Mouse (Mus musculus): Measurements from ENCODE around the gene Cfl1. TPM values are rescaled to one million over a fixed set of nuclear protein-coding genes. Genes with fewer than 3 reads are reported as not detected.
A peak's percentile ranks its signal among the peaks of the same experiment; 100 is the strongest.

Gene Cfl1
- total RNA-seq, 2 experiments from 2014 or later, result 67.8 to 72.7 TPM

- intact Hi-C loops (cut with DNase I), result loop anchor here (5.0 kb wide), 1 partner anchor 103 kb away; the partner anchor contains the start of gene Ap5b1
- DNase-seq, result no peak
Observed at GRCm38 (mm10) chr19:5463791-5464562, 26.3 kb upstream of the Cfl1 start.

- DNase-seq, result no peak
- intact Hi-C loops (cut with DNase I), result no loop called here
Observed at GRCm38 (mm10) chr19:5465037-5465436, 25.2 kb upstream of the Cfl1 start.

- intact Hi-C loops (cut with DNase I), result no loop called here
- DNase-seq, result no peak
Observed at GRCm38 (mm10) chr19:5466916-5467500, 23.2 kb upstream of the Cfl1 start.

- intact Hi-C loops (cut with DNase I), result no loop called here
- no peak for DNase-seq
Observed at GRCm38 (mm10) chr19:5468374-5468773, 21.9 kb upstream of the Cfl1 start, which contains the start of gene Ctsw. TSS of gene Ctsw (minus strand) at chr19:5468507.

- intact Hi-C loops (cut with DNase I), result no loop called here
- DNase-seq, result no peak
Observed at GRCm38 (mm10) chr19:5471846-5472245, 18.4 kb upstream of the Cfl1 start.

GRCm38 (mm10) chr19:5472857-5473256 lies 17.4 kb upstream of the Cfl1 start:
- intact Hi-C loops (cut with DNase I), result no loop called here
- DNase-seq, result no peak

GRCm38 (mm10) chr19:5473720-5474119 lies 16.5 kb upstream of the Cfl1 start, which contains the start of gene Efemp2:
TSS of gene Efemp2 (plus strand) at chr19:5473954.
- intact Hi-C loops (cut with DNase I), result no loop called here

GRCm38 (mm10) chr19:5474281-5475068 lies 15.8 kb upstream of the Cfl1 start:
- intact Hi-C loops (cut with DNase I), result no loop called here
- DNase-seq, result peak in 1 of 2 experiments; percentile 42

More at GRCm38 (mm10) chr19:5473720-5474119, 16.5 kb upstream of the Cfl1 start, which contains the start of gene Efemp2:
- peak; percentile 67 to 84 for DNase-seq

GRCm38 (mm10) chr19:5475069-5475714 lies 15.1 kb upstream of the Cfl1 start:
- intact Hi-C loops (cut with DNase I), result no loop called here

GRCm38 (mm10) chr19:5477004-5477667 lies 13.1 kb upstream of the Cfl1 start:
- DNase-seq, result no peak

More at GRCm38 (mm10) chr19:5475069-5475714, 15.1 kb upstream of the Cfl1 start:
- DNase-seq, result no peak

GRCm38 (mm10) chr19:5477668-5478300 lies 12.5 kb upstream of the Cfl1 start:
- no peak for DNase-seq
- intact Hi-C loops (cut with DNase I), result no loop called here

More at GRCm38 (mm10) chr19:5477004-5477667, 13.1 kb upstream of the Cfl1 start:
- intact Hi-C loops (cut with DNase I), result no loop called here

GRCm38 (mm10) chr19:5480016-5480415 lies 10.2 kb upstream of the Cfl1 start:
- intact Hi-C loops (cut with DNase I), result no loop called here
- no peak for DNase-seq

GRCm38 (mm10) chr19:5481398-5481797 lies 8.9 kb upstream of the Cfl1 start:
- no peak for DNase-seq
- intact Hi-C loops (cut with DNase I), result no loop called here

GRCm38 (mm10) chr19:5483386-5484359 lies 6.6 kb upstream of the Cfl1 start:
- intact Hi-C loops (cut with DNase I), result no loop called here
- DNase-seq, result no peak

- intact Hi-C loops (cut with DNase I), result no loop called here
- DNase-seq, result no peak
Observed at GRCm38 (mm10) chr19:5484496-5484895, 5.8 kb upstream of the Cfl1 start.

GRCm38 (mm10) chr19:5485371-5485770 lies 4.9 kb upstream of the Cfl1 start:
- intact Hi-C loops (cut with DNase I), result loop anchor here (5.0 kb wide), 1 partner anchor 53 kb away; no protein-coding TSS in a partner anchor
- no peak for DNase-seq

GRCm38 (mm10) chr19:5485821-5486220 lies 4.4 kb upstream of the Cfl1 start:
- DNase-seq, result peak in 1 of 2 experiments; percentile 2
- intact Hi-C loops (cut with DNase I), result loop anchor here (5.0 kb wide), 1 partner anchor 54 kb away; no protein-coding TSS in a partner anchor

- intact Hi-C loops (cut with DNase I), result loop anchor here (5.0 kb wide), 1 partner anchor 54 kb away; no protein-coding TSS in a partner anchor
- DNase-seq, result peak in 1 of 2 experiments; percentile 5
Observed at GRCm38 (mm10) chr19:5486286-5486685, 4.0 kb upstream of the Cfl1 start.
